Mouse (Mus musculus) heart, postnatal 4 days (tissue): Measurements from ENCODE around the gene Ago1. TPM values are rescaled to one million over a fixed set of nuclear protein-coding genes. Genes with fewer than 3 reads are reported as not detected.

ENCODE experiments used
- DNase-seq: peaks from one replicate; pipeline ENCODE4 v3.0.0; 2021
- total RNA-seq, 2 experiments: library from RNA; stranded (reverse); gene quantifications; 2 replicates each; pipeline ENCODE4 v1.2.3; 2021

Ago1 gene
- total RNA-seq: 10 to 100 TPM; 16.1 to 18.2 TPM

DNA sequence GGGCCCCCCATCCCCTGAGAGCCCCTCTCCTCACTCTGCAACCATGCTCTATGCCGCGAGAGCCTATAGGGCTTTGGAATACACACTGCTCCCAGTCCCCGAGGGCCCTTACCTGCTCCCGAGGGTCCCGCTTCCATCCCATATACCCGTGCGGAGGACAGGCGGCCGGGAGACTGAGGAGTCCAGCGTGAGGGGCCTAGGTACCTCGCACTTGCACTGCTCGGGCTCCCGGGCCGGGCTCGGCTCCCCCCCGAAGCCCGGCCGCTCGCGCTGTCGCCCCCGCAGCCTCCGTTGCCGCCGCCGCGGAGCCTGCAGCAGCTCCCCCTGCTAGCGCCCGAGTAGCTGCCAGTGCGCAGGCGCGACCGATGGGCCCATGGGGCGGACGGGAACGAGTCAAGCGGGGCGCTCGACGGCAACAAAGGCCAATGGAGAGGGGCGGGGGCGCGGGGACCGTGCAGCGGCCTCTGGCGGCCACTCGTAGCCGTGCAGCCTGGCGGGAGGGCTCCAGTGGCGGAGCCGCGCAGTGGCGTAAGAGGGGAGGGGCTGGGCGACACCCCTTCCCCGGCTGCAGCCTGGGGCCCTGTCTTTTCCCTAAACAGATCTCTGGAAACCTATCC is at the start of gene Ago1:
Ago1 (minus strand) TSS at position 299 of the 617 bp plus-strand sequence.
- DNase-seq: peak; percentile 97

- DNase-seq: no peak
These were observed 44.1 kb upstream of the Ago1 start for GRCm38 (mm10) chr4:126512308-126513066.

GRCm38 (mm10) chr4:126511013-126511412 is 42.6 kb upstream of the Ago1 start:
- DNase-seq: no peak

DNA sequence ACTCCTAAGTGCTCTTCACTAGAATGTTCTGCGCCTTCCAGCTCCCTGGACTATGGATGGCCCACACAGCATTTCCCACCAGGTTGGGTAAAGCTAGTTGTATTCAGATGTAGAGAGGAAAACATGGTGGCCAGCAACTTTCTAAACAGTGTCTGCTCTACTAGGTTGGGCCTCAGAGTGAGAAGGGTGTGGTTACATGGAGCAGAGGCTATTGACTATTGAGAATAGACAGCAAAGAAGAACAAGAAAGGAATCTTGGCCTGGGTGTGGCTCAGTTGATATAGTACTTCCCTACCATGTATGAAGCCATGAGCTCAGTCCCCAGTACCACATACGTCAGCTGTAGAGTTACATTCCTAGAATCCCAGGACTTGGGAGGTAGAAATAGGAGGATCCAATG is 40.7 kb upstream of the Ago1 start:
- no peak for DNase-seq

DNA sequence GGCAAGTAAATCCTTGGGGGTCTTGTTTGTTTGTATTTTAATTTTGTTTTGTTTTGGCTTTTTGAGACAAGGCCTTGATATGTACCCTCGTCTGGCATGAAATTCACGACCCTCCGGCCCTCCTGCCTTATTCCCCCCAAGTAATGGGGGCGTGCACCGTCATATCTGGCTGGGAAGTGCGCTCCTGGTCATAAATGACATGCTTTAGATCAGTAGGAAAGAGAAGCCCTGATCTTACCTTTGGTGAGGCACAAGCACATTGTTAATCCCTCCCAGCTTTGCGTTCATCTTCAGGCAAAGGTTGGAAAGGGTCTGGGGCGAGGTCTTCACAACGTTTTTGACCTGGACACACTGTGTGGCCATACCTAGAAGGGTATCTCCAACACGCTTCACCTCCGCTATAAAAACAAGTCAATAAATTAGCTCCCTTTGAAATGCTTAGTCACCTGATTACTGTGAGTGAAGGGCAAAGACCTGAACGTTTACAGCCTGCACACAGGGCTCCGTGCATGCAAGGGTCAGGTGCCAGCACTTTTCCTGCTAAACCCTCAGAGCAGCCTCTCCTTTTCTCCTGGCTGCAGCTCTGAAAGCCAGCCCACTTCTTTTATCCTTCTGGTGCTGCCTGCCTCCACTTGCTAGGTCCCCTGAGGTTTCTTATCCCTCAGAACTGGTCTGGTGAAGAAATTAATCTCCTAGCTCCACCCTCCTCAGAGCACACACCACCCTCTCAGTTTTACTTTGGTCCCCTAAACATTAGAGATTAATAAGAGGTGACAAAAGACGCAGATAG is 39.9 kb upstream of the Ago1 start:
- DNase-seq: no peak

GRCm38 (mm10) chr4:126502977-126503309 is 34.6 kb upstream of the Ago1 start:
- DNase-seq: no peak

DNA sequence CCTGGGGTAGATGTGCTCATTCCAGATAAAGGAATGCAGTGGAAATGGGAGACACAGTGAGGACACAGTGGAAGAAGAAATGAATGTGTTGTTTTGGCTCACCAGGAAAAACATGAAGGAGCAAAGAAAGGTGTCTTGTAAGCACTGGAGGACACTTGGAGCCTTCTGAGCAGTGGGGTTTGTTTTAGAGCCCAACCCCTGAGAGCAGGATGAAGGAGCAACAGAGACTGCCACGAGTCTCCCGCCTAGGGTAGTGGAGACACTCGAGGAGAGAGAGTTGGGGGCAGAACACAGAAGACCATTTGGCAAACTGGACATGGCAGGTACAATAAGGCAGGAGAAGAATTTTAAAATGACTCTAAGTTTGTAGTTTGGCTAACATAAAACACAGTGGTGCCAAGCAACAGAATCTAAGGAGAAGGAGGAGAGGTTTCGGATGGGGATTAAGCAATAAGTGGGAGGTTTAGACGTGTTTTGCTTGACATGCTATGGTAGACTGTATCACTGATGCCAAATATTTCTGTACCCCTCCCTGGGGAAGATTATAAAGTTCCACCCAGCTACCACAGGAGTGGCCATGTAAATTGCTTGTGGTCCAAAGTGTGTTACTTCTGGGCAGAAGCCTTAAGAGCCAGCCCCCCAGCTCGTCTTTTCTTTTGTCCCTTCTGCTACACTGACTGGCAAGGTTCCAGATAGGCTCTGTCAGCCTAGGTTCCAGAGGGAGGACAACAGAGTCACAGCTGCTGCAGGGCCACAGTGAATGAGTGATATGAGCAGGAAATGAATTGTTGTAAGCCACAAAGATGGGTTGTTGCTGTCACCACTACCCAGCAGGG is 34.0 kb upstream of the Ago1 start:
- DNase-seq: peak; percentile 11

DNA sequence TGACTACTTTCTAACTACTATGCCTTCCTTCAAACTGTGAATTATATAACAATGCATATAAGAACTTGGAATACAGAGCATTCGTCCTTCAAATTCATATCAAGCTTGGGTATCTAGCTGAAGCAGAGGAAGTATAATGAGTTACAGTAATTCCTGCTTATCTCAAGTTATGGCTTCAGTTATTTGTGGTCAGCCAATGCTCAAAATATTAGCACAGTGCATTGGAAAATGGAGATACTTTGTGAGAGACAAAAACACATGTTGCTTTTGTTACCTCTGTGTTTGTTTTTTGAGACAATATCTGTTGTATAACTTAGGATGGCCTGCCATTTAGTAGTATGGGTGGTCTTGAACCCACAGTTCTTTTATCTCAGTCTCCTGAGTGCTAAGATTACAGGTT is 30.2 kb upstream of the Ago1 start:
- no peak for DNase-seq

- DNase-seq: no peak
These were observed 28.6 kb upstream of the Ago1 start for GRCm38 (mm10) chr4:126496963-126497362.

DNA sequence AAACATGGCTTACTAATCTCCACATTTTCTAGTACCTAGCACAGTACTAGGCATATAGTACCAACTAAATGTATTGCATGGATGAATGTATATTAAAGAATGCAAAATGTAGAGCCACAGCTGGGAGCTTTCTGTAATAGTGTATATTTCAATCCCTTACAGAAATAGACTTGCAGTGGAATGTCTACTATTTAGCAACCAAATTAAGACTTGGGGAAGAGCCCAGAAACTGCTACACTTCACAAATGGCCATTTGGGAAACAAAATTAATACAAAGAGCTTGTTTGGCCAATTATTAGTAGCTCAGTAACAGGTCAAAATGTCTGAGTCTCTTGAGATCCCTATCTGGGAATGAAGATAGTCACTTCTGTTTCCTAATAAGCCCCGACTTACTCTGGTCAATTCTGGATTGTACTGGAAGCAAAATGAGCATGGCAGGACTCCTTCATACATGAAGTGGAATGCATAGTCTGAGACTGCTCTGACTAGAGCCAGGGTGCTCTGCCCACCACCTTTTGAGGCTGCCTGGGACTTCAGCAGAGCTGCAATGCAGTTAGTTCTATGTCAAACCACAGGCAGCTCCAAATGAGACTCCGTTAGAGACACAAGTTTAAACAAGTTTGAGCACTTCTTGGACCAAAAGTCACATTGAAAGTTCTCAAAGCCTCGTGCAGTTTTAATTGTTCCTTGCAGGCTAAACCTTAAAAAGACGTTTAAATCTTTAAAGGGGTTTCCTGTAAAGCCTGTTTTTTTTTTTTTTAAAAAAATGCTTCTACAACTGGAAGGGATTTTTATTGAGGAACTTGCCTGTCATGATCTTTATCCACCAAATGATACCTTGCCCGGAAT is 27.8 kb upstream of the Ago1 start:
- no peak for DNase-seq

- DNase-seq: no peak
These were observed 27.1 kb upstream of the Ago1 start for GRCm38 (mm10) chr4:126495453-126495852.

DNA sequence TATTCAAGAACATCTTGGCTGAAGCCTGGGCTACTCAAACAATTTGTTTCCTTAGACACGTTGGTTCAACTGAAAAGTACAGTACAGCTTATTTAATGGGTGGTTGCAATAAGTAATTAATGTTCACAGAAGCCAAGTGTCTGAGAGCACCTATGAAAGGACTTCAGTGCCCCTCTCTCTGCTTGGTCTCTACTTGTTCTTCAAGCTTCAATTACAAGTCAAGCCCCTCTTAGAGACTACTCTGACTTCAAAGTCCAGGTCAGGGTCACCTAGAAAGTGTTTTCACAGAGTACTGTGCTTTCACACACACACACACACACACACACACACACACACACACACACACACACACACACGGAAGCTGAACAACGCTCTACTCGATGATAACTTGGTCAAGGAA is 25.0 kb upstream of the Ago1 start:
- DNase-seq: no peak

DNA sequence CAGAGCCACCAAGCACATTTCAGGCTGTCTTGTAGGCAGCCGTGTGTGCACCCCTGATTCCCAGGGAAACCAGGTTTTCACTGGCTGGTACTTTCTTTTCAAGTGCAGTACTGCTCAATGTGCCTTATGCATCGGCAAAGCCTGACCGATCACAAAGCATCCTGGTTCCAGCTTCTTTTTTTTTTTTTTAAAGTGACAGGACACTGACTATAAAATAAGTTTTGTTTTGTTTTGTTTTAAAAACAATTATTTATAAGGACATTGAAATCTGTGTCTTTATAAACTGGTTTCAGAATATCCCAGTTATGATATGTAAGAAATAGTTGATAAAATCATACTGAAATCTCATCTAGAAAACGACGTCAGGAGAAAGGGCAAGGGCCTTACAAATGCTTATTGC is 23.6 kb upstream of the Ago1 start:
- DNase-seq: no peak

DNA sequence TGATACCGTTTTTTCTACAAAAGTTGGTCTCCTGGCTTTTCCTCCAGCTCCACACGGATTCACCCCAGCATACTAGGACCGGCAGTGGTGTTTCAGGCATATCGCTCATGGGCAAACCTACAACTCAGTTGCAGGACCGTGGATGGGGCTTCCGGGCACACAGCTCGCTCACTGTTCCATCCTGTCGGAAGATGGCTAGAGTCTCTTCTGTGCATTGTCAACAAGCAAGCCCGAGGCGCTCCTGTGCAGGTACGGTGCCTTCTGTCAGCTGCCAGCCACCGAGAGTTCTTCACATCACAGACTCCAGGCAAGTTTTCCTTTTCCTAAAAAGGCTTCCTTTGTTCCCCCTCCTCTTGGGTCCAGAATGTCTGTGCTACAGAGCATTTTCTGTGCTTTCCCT is 22.3 kb upstream of the Ago1 start:
- no peak for DNase-seq

DNA sequence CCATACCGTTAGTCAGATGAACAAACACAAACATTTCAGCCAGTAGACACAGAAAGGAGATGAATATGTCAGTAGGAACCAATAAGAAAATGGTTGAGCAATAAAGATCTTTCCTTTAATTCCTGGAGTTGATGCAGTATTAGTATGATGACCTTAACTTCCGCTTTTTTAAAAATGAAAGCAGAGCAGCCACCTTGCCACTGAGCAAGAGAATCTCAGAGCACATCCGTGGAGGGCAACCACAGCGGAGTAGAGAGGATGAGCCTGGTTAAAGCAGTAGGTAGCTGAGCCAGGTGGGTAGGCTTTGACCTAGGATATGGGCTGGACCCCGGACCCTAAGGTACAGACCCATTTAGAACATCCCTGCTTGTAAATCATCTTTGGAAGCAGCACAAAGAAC is 21.4 kb upstream of the Ago1 start:
- no peak for DNase-seq

GRCm38 (mm10) chr4:126486217-126486616 is 17.8 kb upstream of the Ago1 start:
- no peak for DNase-seq

GRCm38 (mm10) chr4:126485065-126485464 is 16.7 kb upstream of the Ago1 start:
- DNase-seq: no peak

GRCm38 (mm10) chr4:126483874-126484273 is 15.5 kb upstream of the Ago1 start:
- no peak for DNase-seq

GRCm38 (mm10) chr4:126482951-126483350 is 14.6 kb upstream of the Ago1 start:
- DNase-seq: no peak

GRCm38 (mm10) chr4:126481461-126481860 is 13.1 kb upstream of the Ago1 start:
- DNase-seq: no peak

DNA sequence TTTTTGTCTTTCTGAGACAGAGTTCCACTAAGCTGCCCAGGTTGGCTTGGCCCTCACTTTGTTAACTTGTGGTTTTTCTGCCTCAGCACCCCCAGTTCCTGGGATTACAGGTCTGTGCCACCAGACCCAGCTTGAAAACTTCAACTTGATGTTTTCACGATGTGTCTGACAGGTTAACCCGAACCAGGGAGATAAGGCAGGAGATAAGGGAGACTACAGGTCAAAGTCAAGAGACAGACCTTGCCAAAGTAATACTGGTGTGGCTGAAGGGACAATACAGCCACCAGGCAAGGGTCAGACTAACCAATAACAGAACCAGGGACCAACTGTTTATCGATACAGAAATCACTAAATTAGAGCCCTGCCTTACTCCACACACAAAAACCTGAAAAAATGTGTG is 11.9 kb upstream of the Ago1 start:
- no peak for DNase-seq

GRCm38 (mm10) chr4:126473031-126473430 is 4.6 kb upstream of the Ago1 start:
- no peak for DNase-seq
